Mouse (Mus musculus) gastrocnemius, adult 18-20 months (tissue): ENCODE measurements around the gene Vps26a. TPM values are rescaled to one million over a fixed set of nuclear protein-coding genes. Genes with fewer than 3 reads are reported as not detected.
A peak's percentile ranks its signal among the peaks of the same experiment; 100 is the strongest.
"Not testable (repeated sequence)": the region's sequence is repeated elsewhere in the genome, so short reads cannot be mapped to it uniquely, and the experiment has no call there.

Experiments
- DNase-seq: peaks from one replicate; pipeline ENCODE4 v3.0.0; 2021; ENCODE audit warnings: low spot score
- total RNA-seq, 2 experiments: library from RNA; stranded (reverse); gene quantifications; 2 replicates each; pipeline ENCODE4 v1.2.3; 2021

Vps26a gene
- total RNA-seq, 2 experiments from 2014 or later, result 27.5 to 30.4 TPM

GRCm38 (mm10) chr10:62501951-62502350, 15.3 kb upstream of the Vps26a start:
- no peak for DNase-seq

- no peak for DNase-seq
Observed at GRCm38 (mm10) chr10:62500916-62501615, 14.5 kb upstream of the Vps26a start.

GRCm38 (mm10) chr10:62500088-62500915, 13.7 kb upstream of the Vps26a start:
- DNase-seq, result peak; percentile 74

GRCm38 (mm10) chr10:62491681-62492080, 5.1 kb upstream of the Vps26a start:
- DNase-seq, result not testable (repeated sequence)

- peak; percentile 59 for DNase-seq
Observed at GRCm38 (mm10) chr10:62488266-62488665, 1.7 kb upstream of the Vps26a start.

- DNase-seq, result no peak
Observed at GRCm38 (mm10) chr10:62485878-62486582, 575 bp downstream of the Vps26a start.

- no peak for DNase-seq
Observed at GRCm38 (mm10) chr10:62481108-62481852, 5.3 kb downstream of the Vps26a start.

- DNase-seq, result no peak
Observed at GRCm38 (mm10) chr10:62476980-62477379, 9.6 kb downstream of the Vps26a start.

- DNase-seq, result no peak
Observed at GRCm38 (mm10) chr10:62474944-62475343, 11.7 kb downstream of the Vps26a start.

GRCm38 (mm10) chr10:62471105-62471504, 15.5 kb downstream of the Vps26a start:
- no peak for DNase-seq

GRCm38 (mm10) chr10:62469736-62470135, 16.9 kb downstream of the Vps26a start:
- no peak for DNase-seq

- DNase-seq, result no peak
Observed at GRCm38 (mm10) chr10:62461321-62461720, 25.3 kb downstream of the Vps26a start.

GRCm38 (mm10) chr10:62452001-62452400, 34.6 kb downstream of the Vps26a start:
- not testable (repeated sequence) for DNase-seq

- no peak for DNase-seq
Observed at GRCm38 (mm10) chr10:62450280-62450640, 36.3 kb downstream of the Vps26a start.

- peak; percentile 92 for DNase-seq
Observed at GRCm38 (mm10) chr10:62449364-62450279, 37.0 kb downstream of the Vps26a start, which contains the start of the genes 4930507D05Rik and Supv3l1. TSS of gene 4930507D05Rik (plus strand) at chr10:62449489. TSS of gene Supv3l1 (minus strand) at chr10:62449738.

GRCm38 (mm10) chr10:62430427-62430826, 56.2 kb downstream of the Vps26a start:
- no peak for DNase-seq

GRCm38 (mm10) chr10:62425081-62425871, 61.3 kb downstream of the Vps26a start:
- DNase-seq, result no peak

- DNase-seq, result no peak
Observed at GRCm38 (mm10) chr10:62422255-62422654, 64.3 kb downstream of the Vps26a start, which contains the start of gene Hkdc1. TSS of gene Hkdc1 (minus strand) at chr10:62422491.

- DNase-seq, result no peak
Observed at GRCm38 (mm10) chr10:62421127-62421526, 65.5 kb downstream of the Vps26a start.
